Mouse (Mus musculus): ENCODE measurements around the gene Slc16a10. TPM values are rescaled to one million over a fixed set of nuclear protein-coding genes. Genes with fewer than 3 reads are reported as not detected.

Slc16a10 gene
- total RNA-seq, 2 experiments from 2014 or later, result 4.8 to 4.9 TPM

DNA sequence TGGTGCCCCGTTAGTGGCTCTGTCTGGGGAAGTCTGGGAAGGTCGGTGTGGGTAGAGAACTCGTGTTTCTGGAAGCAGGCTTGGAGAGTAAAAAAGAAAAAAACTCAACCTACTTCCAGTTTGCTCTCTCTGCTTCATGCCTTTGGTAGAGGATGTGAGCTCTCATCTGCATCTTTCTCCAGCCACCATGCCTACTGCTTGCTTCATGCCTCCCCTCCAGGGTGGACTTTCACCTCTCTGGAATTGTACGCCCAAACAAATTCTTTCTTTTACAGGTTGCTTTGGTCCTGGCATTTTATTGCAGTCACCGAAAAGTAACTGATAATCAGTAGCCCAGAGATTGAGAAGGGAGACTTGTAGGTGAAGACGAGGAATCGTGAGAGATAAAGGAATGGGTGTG lies 27.0 kb upstream of the Slc16a10 start:
- no peak for TF ChIP-seq CTCF (conservative IDR thresholded peaks at IDR 0.05)
- no peak for DNase-seq (ENCODE audit: low spot score in 2 of 2)
- Histone ChIP-seq H3K4me3 (no peak overlapping the region), H3K27ac (no peak overlapping the region)

GRCm38 (mm10) chr10:40164421-40165386 lies 22.6 kb upstream of the Slc16a10 start:
- DNase-seq (ENCODE audit: low spot score in 2 of 2), result peak; percentile 70 to 85
- H3K27ac ChIP-seq, result peak overlapping the region; percentile 73
- H3K4me3 ChIP-seq, result peak overlapping the region; percentile 23
- no peak for TF ChIP-seq CTCF (conservative IDR thresholded peaks at IDR 0.05)

- no peak for DNase-seq (ENCODE audit: low spot score in 2 of 2)
- Histone ChIP-seq H3K4me3 (no peak overlapping the region), H3K27ac (no peak overlapping the region)
- TF ChIP-seq CTCF (conservative IDR thresholded peaks at IDR 0.05), result no peak
Observed at GRCm38 (mm10) chr10:40163914-40164313, 21.9 kb upstream of the Slc16a10 start.

DNA sequence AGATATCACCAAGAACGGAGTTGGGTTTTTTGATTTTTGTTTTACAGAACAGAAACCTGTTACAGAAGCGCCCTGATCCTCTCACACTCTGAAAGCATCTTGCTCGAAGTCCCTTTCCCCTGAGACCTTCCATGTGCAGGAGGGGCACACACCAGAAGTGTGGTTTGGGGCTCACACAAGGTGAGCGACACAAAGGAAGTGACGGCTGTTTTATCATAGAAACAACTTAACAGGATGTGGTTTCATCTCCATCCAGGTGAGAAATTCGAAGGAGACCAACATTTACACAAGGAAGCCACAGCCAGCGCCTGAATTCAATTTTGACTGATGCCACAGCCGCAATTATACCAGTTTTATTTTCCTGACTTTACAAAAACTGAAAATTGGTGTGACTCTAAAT lies 21.3 kb upstream of the Slc16a10 start:
- DNase-seq (ENCODE audit: low spot score in 2 of 2), result no peak
- H3K4me3 ChIP-seq, result no peak overlapping the region
- H3K27ac ChIP-seq, result no peak overlapping the region
- TF ChIP-seq CTCF (conservative IDR thresholded peaks at IDR 0.05), result no peak

DNA sequence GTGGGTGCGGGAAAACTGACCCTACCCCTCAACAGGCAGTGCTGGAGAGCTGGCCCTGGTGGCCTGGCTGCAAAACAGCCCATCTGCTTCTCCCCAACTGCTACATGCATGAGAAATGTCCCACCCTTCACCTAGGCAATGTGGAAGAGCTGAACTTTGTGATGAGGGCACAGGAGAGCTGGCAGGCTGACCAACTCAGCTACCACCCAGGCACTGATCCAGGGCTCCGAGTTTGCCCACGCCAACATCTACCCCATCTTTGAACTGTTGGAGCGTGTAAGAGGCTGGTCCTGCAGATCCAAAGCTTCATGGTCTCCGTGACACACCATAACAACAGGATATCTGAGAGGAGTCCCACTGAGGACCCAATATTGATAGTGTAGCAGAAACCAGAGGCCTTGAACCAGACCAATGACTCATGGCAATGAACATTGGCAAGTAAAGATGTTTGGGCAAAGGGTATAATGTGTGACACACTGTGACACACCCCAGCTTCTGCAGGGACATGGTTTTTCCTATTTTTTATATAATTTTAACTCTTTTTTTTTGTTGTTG lies 19.7 kb upstream of the Slc16a10 start:
- H3K27ac ChIP-seq, result peak overlapping the region; percentile 25; the same call in 1 of the 2 replicates

DNA sequence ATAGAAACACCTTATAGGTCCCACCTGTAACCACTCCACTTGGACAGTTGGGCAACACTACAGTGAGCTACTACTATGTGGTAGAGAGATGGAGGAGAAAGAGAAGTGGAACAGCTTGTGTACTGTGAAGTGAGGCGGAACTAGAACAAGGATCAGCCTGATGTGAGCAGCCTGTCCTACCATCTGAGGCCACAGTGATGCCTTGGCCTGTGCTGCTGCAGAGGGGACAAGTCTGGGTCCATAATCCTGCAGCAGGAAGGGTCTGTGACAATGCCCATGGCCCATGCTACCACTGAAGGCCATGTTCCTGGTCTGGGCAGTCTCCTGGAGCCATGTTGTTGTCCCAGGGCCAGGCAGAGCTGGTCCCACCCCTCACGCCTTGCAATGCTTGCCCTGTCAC lies 19.2 kb upstream of the Slc16a10 start:
- Histone ChIP-seq H3K4me3 (no peak overlapping the region), H3K27ac (no peak overlapping the region)
- no peak for TF ChIP-seq CTCF (conservative IDR thresholded peaks at IDR 0.05)
- DNase-seq (ENCODE audit: low spot score in 2 of 2), result no peak

More for the DNA sequence above, 19.7 kb upstream of the Slc16a10 start:
- TF ChIP-seq CTCF (conservative IDR thresholded peaks at IDR 0.05), result no peak
- DNase-seq (ENCODE audit: low spot score in 2 of 2), result no peak
- no peak overlapping the region for H3K4me3 ChIP-seq

DNA sequence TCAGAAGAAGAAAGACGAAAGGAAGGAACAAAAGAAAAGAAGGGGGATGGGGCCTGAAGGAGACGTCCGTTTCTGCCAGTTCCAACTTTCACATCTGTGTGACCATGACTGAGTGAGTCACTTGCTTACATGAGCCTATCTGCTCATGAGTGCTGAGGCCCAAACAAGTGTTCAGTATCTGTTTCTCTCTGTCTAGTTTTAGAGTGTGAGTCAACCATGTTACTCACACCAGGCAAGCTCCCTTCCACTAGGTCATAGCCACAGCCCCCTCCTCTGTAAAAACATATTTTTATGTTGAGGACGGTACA lies 10.4 kb upstream of the Slc16a10 start:
- no peak for DNase-seq (ENCODE audit: low spot score in 2 of 2)
- TF ChIP-seq CTCF (conservative IDR thresholded peaks at IDR 0.05), result no peak
- Histone ChIP-seq H3K27ac (no peak overlapping the region), H3K4me3 (no peak overlapping the region)

- H3K4me3 ChIP-seq, result no peak overlapping the region
- no peak overlapping the region for H3K27ac ChIP-seq
- no peak for DNase-seq (ENCODE audit: low spot score in 2 of 2)
- TF ChIP-seq CTCF (conservative IDR thresholded peaks at IDR 0.05), result no peak
Observed at GRCm38 (mm10) chr10:40151852-40152549, 9.9 kb upstream of the Slc16a10 start.

- no peak for TF ChIP-seq CTCF (conservative IDR thresholded peaks at IDR 0.05)
- Histone ChIP-seq H3K27ac (no peak overlapping the region), H3K4me3 (no peak overlapping the region)
- no peak for DNase-seq (ENCODE audit: low spot score in 2 of 2)
Observed at GRCm38 (mm10) chr10:40149584-40150145, 7.6 kb upstream of the Slc16a10 start.

DNA sequence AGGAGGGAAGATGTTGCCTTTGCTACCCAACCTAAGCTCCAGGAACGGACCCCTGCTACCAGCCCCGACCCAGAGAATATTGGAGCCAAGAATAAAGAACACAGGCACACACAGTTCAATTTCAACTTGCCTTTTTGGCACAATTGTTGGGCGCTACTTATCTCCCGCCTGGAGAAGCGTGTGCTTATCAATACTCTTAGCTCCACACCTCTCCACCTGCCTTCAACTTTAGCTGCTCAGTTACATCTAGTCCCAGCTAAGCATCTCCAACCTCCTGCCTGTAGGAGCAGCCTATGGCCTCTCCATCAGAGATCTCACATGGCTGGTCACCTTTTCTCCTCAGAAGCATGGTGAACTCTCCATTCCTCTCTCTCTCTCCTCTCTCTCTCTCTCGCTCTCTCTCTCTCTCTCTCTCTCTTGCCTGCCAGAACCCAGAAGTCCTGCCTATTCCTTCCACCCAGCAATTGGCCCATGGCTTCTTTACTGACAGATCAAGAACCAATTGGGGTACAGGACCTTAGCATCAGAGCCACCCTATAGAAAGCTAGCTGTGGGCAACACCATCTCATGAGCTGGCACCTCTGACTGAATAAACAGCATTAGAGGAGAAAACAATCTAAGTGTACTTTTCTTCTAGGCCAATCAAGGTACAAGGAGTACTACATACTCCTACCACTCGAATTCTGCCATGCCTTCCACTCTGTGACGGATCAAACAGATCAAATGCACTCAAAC lies 5.4 kb upstream of the Slc16a10 start:
- no peak for DNase-seq (ENCODE audit: low spot score in 2 of 2)
- Histone ChIP-seq H3K27ac (no peak overlapping the region), H3K4me3 (no peak overlapping the region)
- no peak for TF ChIP-seq CTCF (conservative IDR thresholded peaks at IDR 0.05)

- no peak for TF ChIP-seq CTCF (conservative IDR thresholded peaks at IDR 0.05)
- no peak overlapping the region for H3K27ac ChIP-seq
Observed at GRCm38 (mm10) chr10:40146451-40146850, 4.4 kb upstream of the Slc16a10 start.

DNA sequence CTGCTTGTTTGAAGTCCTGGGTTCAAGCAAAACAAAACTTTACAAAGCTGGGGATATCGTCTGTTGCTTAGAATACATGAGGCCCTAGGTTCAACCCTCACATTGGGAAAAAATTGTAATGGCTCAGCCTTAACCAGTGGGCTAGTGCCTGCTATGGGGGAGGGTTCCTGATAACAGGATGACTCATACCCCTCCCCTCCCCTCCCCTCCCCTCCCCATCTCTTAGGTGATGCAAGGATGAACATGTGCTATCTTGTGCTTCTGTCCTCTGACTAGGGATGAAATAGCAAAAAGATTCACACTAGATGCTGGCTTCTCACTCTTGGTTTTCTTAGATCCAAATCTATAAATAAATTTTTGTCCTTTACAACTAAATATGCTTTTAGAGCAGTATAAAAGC lies 2.8 kb upstream of the Slc16a10 start:
- no peak overlapping the region for H3K27ac ChIP-seq
- H3K4me3 ChIP-seq, result no peak overlapping the region
- no peak for DNase-seq (ENCODE audit: low spot score in 2 of 2)
- TF ChIP-seq CTCF (conservative IDR thresholded peaks at IDR 0.05), result no peak

More at GRCm38 (mm10) chr10:40146451-40146850, 4.4 kb upstream of the Slc16a10 start:
- H3K4me3 ChIP-seq, result no peak overlapping the region
- no peak for DNase-seq (ENCODE audit: low spot score in 2 of 2)
